Mouse (Mus musculus): Measurements from ENCODE around the gene Ccdc155.

The Ccdc155 gene

GRCm38 (mm10) chr7:45145460-45145859 lies 59.2 kb downstream of the Ccdc155 start:
- in situ Hi-C loops (cut with MseI, MboI) = no loop called here

GRCm38 (mm10) chr7:45144368-45145174 lies 60.1 kb downstream of the Ccdc155 start:
- in situ Hi-C loops (cut with MseI, MboI) = no loop called here

GRCm38 (mm10) chr7:45141914-45142313 lies 62.8 kb downstream of the Ccdc155 start:
- in situ Hi-C loops (cut with MseI, MboI) = no loop called here

GRCm38 (mm10) chr7:45141319-45141718 lies 63.4 kb downstream of the Ccdc155 start:
- in situ Hi-C loops (cut with MseI, MboI) = no loop called here

- in situ Hi-C loops (cut with MseI, MboI) = no loop called here
These were observed 64.6 kb downstream of the Ccdc155 start for GRCm38 (mm10) chr7:45139904-45140723.

GRCm38 (mm10) chr7:45138403-45138802 lies 66.3 kb downstream of the Ccdc155 start:
- in situ Hi-C loops (cut with MseI, MboI) = no loop called here

- in situ Hi-C loops (cut with MseI, MboI) = no loop called here
These were observed 67.3 kb downstream of the Ccdc155 start for GRCm38 (mm10) chr7:45137171-45138006.

GRCm38 (mm10) chr7:45135993-45136567 lies 68.6 kb downstream of the Ccdc155 start, which contains the start of the genes Gm45713 and Flt3l:
TSS of gene Gm45713 (minus strand) at chr7:45136231.
TSS of gene Flt3l (minus strand) at chr7:45136432.
- in situ Hi-C loops (cut with MseI, MboI) = no loop called here

- in situ Hi-C loops (cut with MseI, MboI) = no loop called here
These were observed 69.3 kb downstream of the Ccdc155 start for GRCm38 (mm10) chr7:45135370-45135769.

- in situ Hi-C loops (cut with MseI, MboI) = no loop called here
These were observed 70.1 kb downstream of the Ccdc155 start for GRCm38 (mm10) chr7:45134544-45135026.

Data from mouse trophoblast stem cell (cell line).